Mouse (Mus musculus): Measurements from ENCODE around the gene Agfg1.

DNA sequence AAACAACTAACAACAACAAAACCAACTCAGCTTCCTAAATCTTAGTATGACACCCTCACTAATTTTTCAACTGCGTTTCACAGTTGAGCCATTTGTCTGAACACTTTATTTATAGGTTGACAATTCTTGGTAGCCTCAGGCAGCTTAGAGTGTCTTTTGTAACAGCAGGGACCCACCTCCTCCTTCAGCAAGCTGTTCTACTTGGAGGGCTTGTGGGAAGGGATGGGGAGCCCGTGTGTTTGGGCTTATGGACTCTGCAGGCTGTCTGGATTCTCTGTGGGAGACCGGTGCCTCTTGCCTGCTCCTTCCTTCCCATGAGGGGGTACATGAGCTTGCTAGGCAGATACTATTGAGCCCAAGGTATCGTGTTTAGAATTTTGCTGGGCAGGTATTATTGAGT lies 45.3 kb upstream of the Agfg1 start:
- TF ChIP-seq CTCF (IDR thresholded peaks at IDR 0.05; ENCODE audit: low read depth, low read length) (no peak), EP300 (IDR thresholded peaks at IDR 0.05; ENCODE audit: insufficient read depth, low read depth, low read length) (no peak), POLR2A (IDR thresholded peaks at IDR 0.05; ENCODE audit: insufficient read depth, low read length) (no peak)

Measured in ES-Bruce4 (cell line).